Mouse (Mus musculus): Measurements from ENCODE around the gene Mis12. TPM values are rescaled to one million over a fixed set of nuclear protein-coding genes. Genes with fewer than 3 reads are reported as not detected.

The Mis12 gene
- total and polyA plus RNA-seq, 2 experiments from 2014 or later, result 5.5 to 11.4 TPM

DNA sequence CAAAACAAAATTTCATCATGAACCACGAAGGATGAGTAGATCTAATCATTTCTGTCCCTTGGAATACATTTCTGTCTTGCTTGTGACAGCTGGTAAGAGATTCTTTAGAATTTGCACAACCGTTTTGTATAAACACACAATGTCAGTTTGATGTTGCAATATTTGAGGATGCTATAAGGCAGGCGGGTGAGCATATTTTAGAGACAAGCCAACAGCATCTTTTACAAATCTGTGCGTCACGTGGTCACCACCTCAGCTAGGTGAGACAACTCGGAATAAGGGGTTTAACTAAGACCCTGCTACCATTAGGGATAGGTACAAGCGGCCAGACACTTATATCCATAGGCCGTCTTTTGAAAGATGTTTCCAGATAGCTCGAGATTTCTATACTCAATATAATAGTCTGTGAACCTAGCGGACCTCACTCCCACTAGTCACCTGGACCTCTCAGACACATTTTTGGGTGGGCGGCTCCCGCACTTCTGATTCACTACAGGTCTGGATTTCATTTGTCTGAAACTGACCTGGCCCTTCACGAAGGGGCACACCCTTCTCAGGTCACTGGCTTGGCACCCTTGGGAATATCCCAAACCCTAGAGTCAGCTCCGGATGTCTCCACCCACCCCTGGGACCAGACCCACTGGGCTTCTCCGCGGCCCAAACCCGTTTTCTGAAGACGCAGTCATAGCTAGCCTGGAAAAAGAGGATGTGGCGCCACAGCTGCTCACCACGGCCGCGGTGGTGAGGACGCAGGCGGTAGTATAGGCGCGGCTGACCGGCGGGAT lies 803 bp upstream of the Mis12 start:
- Histone ChIP-seq H3K4me3 (ENCODE audit: low read depth, low read length) (peak overlapping the region; percentile 96), H3K27me3 (ENCODE audit: control insufficient read depth, insufficient read depth, low read length) (no peaks in the 10 kb centered on the region), H3K4me1 (ENCODE audit: control insufficient read depth, insufficient read depth) (peaks cover 17% of the 10 kb centered on the region), H3K9ac (replicated peaks; ENCODE audit: low read depth, low read length) (peak overlapping the region; percentile 80), H3K36me3 (replicated peaks; ENCODE audit: control insufficient read depth, insufficient read depth, low read length) (peaks cover 11% of the 10 kb centered on the region), H3K27ac (ENCODE audit: low read depth) (peak overlapping the region; percentile 88), H3K4me2 (ENCODE audit: low read depth, low read length) (peak overlapping the region; percentile 93), H3K9me3 (replicated peaks; ENCODE audit: control insufficient read depth, low read length) (no peaks in the 10 kb centered on the region)
- ATAC-seq (ENCODE audit: insufficient read depth, low read depth) (peak; percentile 4), DNase-seq (ENCODE audit: low spot score) (no peak)
- WGBS, result 4% methylated on average over 28 of the region's 28 CpGs
- TF ChIP-seq EP300 (IDR thresholded peaks at IDR 0.05; ENCODE audit: low read depth) (no peak), CTCF (IDR thresholded peaks at IDR 0.05; ENCODE audit: low read depth) (no peak)

DNA sequence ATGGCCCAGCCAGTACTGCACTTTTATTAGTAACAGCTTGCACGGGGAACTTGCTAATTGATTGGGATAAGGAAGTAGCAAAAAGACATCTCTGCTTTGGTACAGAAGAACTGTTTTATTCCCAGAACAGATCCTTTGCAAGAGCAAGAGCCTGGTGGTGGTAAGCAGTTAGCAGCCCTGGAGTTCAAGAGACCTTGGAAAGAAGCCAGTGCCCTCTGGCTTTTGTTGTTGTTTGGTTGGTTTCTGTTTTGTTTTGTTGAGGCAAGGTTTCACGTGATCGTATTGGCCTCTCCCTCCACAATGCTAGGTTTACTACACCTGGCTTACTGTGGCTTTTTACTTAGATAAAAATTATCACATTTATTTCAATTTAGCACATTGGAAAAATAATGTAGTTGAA lies 8.9 kb downstream of the Mis12 start:
- no peak for TF ChIP-seq EP300 (IDR thresholded peaks at IDR 0.05; ENCODE audit: low read depth)
- no peak for TF ChIP-seq CTCF (IDR thresholded peaks at IDR 0.05; ENCODE audit: low read depth)
- Histone ChIP-seq H3K4me3 (ENCODE audit: low read depth, low read length) (no peak overlapping the region), H3K4me1 (ENCODE audit: control insufficient read depth, insufficient read depth) (no peaks in the 10 kb centered on the region), H3K9ac (replicated peaks; ENCODE audit: low read depth, low read length) (no peak overlapping the region), H3K27ac (ENCODE audit: low read depth) (no peak overlapping the region), H3K36me3 (replicated peaks; ENCODE audit: control insufficient read depth, insufficient read depth, low read length) (peaks cover 33% of the 10 kb centered on the region), H3K27me3 (ENCODE audit: control insufficient read depth, insufficient read depth, low read length) (no peaks in the 10 kb centered on the region), H3K9me3 (replicated peaks; ENCODE audit: control insufficient read depth, low read length) (no peaks in the 10 kb centered on the region), H3K4me2 (ENCODE audit: low read depth, low read length) (no peak overlapping the region)
- ATAC-seq (ENCODE audit: insufficient read depth, low read depth) (no peak), DNase-seq (ENCODE audit: low spot score) (no peak)
- 72% methylated on average over 3 of the region's 3 CpGs for WGBS

DNA sequence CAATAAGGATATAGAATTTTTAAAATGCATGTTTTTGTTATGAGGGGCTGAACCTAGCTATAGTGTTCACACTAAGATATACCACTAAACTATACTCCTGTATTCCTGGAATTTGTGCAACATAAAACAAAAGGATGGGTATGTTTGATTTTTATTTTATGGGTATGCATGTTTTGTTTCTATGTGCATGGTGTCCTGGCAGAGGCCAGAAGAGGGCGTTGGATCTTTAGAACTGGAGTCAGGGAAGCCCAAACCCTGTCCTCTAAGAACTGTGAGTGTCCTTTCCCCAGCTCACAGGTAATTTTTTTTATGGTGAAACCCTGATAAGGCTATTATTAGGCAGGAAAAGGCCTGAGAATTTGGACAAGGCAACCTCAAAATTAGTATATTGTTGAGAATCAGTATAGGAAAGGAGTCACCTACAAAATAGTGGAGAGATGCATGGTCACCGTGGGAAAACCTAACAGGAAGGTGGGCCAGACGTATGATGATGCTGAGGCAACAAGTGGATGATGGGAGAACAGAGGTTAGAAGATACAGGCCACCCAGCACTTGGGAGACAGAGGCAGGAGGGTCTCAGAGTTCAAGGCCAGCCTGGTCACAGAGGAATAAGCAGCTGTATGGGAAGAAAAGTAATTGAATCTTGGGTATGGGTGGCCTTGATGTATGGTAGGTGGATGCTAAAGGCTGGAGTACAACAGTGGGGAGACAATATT lies 10.2 kb downstream of the Mis12 start:
- WGBS, result 70% methylated on average over 3 of the region's 3 CpGs
- ATAC-seq (ENCODE audit: insufficient read depth, low read depth), result no peak

DNA sequence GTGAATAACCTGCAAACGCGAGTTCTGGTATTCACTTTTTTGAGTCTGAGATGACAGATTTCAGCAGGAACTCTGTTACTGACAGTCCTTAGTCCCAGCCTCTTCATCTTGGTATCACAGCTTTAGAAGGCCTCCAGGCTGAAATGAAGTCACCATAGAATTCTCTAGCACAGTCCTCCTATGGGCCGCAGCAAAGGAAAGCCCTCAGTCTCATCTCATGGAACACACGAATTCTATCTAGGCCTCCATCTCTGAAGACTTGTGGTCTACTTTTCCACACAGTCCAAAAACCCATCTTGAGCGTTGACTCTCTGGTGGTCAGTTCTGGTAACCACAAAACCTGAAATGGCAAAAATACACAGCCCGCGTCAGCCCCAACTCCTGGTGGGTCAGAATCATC lies 12.7 kb downstream of the Mis12 start:
- 82% methylated on average over 7 of the region's 7 CpGs for WGBS
- Histone ChIP-seq H3K4me3 (ENCODE audit: low read depth, low read length) (no peak overlapping the region), H3K9ac (replicated peaks; ENCODE audit: low read depth, low read length) (no peak overlapping the region), H3K27ac (ENCODE audit: low read depth) (no peak overlapping the region), H3K4me1 (ENCODE audit: control insufficient read depth, insufficient read depth) (no peaks in the 10 kb centered on the region), H3K36me3 (replicated peaks; ENCODE audit: control insufficient read depth, insufficient read depth, low read length) (peaks cover 9% of the 10 kb centered on the region), H3K4me2 (ENCODE audit: low read depth, low read length) (no peak overlapping the region), H3K27me3 (ENCODE audit: control insufficient read depth, insufficient read depth, low read length) (no peaks in the 10 kb centered on the region), H3K9me3 (replicated peaks; ENCODE audit: control insufficient read depth, low read length) (no peaks in the 10 kb centered on the region)
- no peak for ATAC-seq (ENCODE audit: insufficient read depth, low read depth)
- DNase-seq (ENCODE audit: low spot score), result no peak
- no peak for TF ChIP-seq EP300 (IDR thresholded peaks at IDR 0.05; ENCODE audit: low read depth)
- no peak for TF ChIP-seq CTCF (IDR thresholded peaks at IDR 0.05; ENCODE audit: low read depth)

More for the DNA sequence above, 10.2 kb downstream of the Mis12 start:
- no peaks in the 10 kb centered on the region for H3K4me1 ChIP-seq (ENCODE audit: control insufficient read depth, insufficient read depth)
- peaks cover 30% of the 10 kb centered on the region for H3K36me3 ChIP-seq (replicated peaks; ENCODE audit: control insufficient read depth, insufficient read depth, low read length)
- H3K4me3 ChIP-seq (ENCODE audit: low read depth, low read length), result no peak overlapping the region
- no peaks in the 10 kb centered on the region for H3K27me3 ChIP-seq (ENCODE audit: control insufficient read depth, insufficient read depth, low read length)
- no peak overlapping the region for H3K4me2 ChIP-seq (ENCODE audit: low read depth, low read length)
- TF ChIP-seq CTCF (IDR thresholded peaks at IDR 0.05; ENCODE audit: low read depth), result no peak
- TF ChIP-seq EP300 (IDR thresholded peaks at IDR 0.05; ENCODE audit: low read depth), result no peak
- no peak for DNase-seq (ENCODE audit: low spot score)
- no peak overlapping the region for H3K27ac ChIP-seq (ENCODE audit: low read depth)
- H3K9me3 ChIP-seq (replicated peaks; ENCODE audit: control insufficient read depth, low read length), result no peaks in the 10 kb centered on the region
- no peak overlapping the region for H3K9ac ChIP-seq (replicated peaks; ENCODE audit: low read depth, low read length)

DNA sequence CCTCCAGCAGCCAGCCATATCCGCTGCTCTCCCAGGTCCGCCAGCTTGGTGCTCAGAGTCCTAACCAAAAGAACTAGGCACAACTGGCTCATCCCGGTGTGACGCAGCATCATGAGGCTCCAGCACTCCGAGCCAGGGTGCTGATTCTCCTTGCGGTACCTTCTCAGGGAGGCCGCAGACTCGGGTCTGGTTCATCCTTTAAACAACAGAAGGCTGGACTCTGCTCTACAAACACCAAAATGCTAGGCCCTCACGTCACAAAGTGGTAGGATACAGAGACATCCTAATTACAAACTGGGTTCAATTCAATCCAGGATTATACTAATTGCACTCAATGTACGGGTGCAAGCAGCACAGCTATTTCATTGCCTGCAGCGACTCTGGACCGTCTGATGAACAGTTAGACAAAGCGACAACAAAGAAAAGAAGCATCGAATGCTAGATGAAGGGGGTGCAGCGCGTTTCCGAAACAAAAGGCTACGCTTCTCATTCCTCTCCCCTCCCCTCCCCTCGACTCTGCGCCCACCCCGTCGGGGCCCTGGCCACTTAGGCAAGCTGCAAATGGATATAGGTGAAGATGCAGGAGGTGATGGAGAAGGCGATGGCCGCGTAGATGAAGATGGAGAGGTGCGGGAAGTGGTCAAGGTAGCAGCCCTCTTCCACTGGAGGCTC lies 13.2 kb downstream of the Mis12 start:
- peak overlapping the region; percentile 47 for H3K4me3 ChIP-seq (ENCODE audit: low read depth, low read length)
- no peak for ATAC-seq (ENCODE audit: insufficient read depth, low read depth)
- H3K27me3 ChIP-seq (ENCODE audit: control insufficient read depth, insufficient read depth, low read length), result no peaks in the 10 kb centered on the region

More for the DNA sequence above, 13.2 kb downstream of the Mis12 start:
- Histone ChIP-seq H3K4me1 (ENCODE audit: control insufficient read depth, insufficient read depth) (no peaks in the 10 kb centered on the region), H3K4me2 (ENCODE audit: low read depth, low read length) (peak overlapping the region; percentile 76), H3K9me3 (replicated peaks; ENCODE audit: control insufficient read depth, low read length) (no peaks in the 10 kb centered on the region), H3K27ac (ENCODE audit: low read depth) (no peak overlapping the region), H3K9ac (replicated peaks; ENCODE audit: low read depth, low read length) (no peak overlapping the region), H3K36me3 (replicated peaks; ENCODE audit: control insufficient read depth, insufficient read depth, low read length) (peaks cover 3% of the 10 kb centered on the region)
- no peak for DNase-seq (ENCODE audit: low spot score)
- WGBS, result 15% methylated on average over 22 of the region's 26 CpGs
- TF ChIP-seq CTCF (IDR thresholded peaks at IDR 0.05; ENCODE audit: low read depth) (no peak), EP300 (IDR thresholded peaks at IDR 0.05; ENCODE audit: low read depth) (no peak)
